Mouse (Mus musculus) adrenal gland, postnatal 14 days (tissue): ENCODE results near the gene Hpn. TPM values are rescaled to one million over a fixed set of nuclear protein-coding genes. Genes with fewer than 3 reads are reported as not detected.

Source experiments
- DNase-seq: peaks from one replicate; pipeline ENCODE4 v3.0.0; 2021; ENCODE audit warnings: mixed read lengths
- total RNA-seq: library from RNA; stranded (reverse); gene quantifications from 2 replicates; pipeline ENCODE4 v1.2.3, GENCODE M21; 2021

Hpn gene
- total RNA-seq, 1 experiment from 2014 or later: 41.6 TPM

DNA sequence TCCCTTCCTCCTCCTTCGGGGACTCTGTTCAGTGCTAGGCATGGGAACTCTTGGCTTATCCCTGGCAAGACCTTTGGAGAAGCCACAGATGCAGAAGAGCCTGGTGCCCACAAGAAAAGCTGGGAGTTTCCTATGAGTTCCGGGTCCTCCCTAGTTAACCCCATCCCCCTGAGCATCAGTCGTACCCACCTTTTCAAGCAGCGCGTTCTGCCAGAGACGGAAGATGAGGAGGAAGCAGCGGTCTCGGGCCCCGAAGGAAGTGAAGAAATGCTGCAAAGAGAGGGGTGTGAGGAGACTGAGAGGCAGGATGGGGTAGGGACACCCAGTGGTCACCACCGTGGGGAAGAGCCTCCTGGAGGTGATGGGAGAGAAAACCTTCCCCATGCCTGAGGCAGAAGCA lies 25.9 kb upstream of the Hpn start:
- DNase-seq: no peak

DNA sequence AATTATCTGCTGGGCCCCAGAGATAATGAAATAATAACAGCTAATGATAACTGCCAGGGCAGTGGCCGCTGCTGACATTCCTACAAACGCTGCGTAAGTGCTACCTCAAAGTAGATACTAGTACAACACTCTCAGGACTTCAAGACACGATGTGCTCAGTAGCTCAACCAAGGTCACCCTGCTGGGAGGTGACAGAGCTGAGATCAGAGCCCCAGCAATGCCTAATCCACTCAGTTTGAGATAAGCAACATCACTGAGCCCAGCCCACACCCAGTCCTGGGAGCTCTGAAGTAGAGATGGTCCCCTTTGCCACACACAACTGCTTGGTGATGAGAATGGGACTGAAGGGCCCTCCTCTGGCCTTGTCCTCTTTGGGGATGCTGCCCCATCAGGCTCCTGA lies 25.2 kb upstream of the Hpn start:
- DNase-seq: no peak

DNA sequence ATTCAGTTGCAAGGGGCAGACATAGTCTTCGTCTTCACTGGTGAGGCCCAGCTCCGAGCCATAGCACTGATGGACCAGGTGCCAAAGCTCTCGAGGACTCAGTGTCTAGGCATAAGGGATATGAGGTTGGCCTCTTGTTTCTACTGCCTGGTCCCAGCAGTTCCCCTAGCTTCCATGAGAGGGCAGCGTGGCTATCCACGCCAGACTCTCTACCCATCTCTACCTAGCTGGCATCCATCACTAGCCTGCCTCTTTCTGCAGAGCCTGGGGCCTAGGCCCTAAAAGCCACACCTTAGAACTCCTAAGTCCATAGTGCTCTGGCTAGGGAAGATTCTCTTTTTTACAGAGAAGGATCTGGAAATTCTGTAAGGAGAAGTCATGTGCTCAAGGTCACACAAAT lies 24.7 kb upstream of the Hpn start:
- DNase-seq: peak; percentile 81

DNA sequence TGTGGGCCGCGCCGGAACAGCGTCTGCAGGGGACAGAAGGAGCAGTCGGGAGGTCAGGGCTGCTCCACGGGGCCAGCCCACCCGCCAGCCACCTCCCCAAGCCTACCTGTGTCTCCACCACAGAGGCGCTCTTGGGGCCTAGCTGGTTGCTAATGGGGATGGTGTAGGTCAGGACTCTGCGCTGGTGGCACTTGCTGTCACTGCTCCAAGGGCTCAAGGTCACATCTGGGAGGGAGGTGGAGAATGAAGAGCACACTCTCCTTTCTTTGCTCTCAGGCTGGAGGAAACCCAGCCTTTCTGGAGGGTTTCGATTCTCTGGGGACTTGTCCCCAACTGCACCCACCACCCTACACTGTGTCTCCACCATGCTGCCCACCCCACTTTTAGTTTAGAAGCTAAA lies 20.6 kb upstream of the Hpn start:
- DNase-seq: peak; percentile 69

DNA sequence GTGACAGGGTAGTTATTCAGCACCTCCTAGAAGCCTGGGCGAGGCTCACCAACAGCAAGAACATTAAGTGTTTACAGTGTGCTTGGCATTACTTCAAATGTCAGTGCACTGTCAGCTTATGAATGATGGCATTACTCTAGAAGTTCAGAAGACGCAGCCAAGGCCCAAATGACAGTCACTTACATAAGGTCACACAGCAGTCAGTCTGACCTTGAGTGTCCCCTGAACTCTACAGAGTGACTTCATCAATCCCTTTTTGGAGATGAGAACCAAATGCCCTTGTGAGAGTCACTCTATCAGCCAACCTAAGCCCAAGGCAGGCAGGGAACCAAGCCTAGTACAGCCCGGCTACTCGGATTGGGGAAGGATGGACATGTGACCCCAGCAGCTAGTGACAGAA lies 16.8 kb upstream of the Hpn start:
- DNase-seq: peak; percentile 62

DNA sequence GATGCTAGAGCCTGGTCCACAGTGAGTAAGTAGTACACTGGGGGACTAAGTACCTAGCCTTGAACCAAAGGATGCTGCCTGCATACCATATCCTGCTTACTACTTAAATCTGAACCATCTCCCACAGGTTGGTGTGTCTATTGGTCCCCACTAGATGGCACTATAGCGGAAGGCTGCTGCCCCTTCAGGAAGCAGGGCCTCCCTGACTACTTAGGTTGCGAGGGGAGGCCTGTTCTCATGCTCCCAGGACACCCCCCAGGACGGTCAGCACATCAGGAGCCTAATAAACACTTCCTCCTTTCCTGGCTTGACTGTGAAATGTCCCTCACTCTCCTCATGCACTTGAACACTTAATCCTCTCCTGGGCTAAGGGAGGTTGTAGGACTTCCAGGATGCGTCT lies 15.8 kb upstream of the Hpn start:
- DNase-seq: peak; percentile 76

DNA sequence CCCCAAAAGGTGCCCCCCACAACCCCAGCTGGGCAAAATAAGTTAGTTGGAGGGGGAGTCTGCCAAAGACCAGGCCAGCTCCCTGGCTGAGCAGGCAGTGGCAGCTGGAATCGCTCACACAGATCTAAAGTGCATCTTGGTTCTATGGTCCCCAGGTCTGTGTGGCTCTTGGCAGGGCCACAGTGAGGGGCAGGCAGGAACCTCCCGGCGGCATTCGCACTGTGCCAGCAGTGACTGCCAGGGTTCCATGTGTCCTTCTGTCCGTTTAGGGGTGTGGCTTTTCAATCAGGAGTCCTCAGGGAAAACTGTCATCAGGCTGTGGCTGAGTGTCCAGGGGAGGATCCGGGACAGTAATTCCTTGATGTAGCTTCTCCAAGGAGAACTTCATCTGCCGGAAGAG lies 15.1 kb upstream of the Hpn start:
- DNase-seq: no peak

DNA sequence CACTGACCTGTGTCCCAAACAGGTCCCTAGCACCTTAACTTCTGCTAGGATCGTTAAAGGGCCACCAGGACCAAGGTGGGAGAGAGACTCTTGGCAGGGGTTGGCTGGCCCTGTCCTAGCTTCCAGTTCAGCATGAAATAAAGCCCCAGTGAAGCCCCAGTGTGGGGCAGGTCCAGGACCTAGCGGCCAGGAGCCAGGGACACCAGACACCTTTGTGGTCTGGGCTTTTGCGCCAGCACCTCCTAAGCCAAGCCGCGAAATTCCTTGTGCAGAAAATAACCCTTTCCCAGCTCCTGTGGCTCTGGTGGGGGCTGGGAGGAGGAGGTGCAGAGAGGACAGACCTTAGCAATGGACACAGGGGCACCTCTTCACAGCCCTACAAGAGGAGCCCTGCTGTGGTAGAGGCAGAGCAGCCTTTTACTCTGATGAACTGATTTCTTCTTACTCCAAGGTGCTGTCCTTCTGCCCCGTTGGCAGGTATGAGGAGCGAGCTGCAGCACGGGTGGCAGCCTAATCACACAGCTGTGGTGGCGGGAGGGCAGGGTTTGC lies 13.1 kb upstream of the Hpn start:
- DNase-seq: no peak

DNA sequence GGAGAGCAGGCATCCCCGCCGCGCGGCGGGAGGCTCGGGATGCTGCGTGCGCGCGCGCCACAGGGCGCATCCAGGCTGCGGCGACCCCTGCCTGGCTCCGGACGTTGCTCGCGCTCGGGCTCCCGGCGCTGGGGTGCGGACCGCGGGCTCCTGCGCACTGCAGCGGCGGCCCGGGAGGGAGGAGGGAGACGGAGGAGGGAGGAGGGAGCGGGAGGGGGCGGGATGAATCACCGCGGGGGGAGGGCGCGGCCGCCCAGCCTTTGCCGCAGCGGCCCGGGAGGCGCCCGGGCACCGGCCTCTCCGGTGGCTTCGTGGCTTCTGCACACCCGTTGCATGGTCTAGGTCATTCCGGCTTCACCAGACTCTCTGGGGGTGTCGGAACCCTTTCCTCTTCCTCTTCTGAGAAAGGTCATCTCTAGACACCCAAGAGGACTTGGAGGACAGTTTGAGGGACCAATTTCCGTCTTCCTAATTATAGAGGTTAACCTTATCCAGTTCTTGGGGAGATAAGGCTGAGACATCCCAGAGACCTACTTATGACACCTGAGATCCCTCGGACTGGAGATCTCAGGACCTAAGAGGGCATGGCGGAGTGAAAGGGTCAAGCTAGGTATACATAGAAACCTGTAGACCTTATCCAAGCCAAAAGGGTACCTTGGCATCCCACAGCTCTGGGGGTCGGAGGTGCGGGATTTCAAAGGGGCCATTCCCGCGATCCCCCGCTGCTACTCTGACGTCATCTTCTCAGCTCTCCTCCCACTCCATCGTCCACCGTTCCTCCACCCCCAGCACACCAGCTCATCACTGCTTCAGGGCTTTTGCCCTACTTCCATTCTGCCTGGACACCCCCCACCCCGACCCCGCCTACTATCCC lies 12.0 kb upstream of the Hpn start, which contains the start of gene Scn1b:
Scn1b (minus strand) TSS at position 153 of the 874 bp plus-strand sequence.
- peak; percentile 81 for DNase-seq

DNA sequence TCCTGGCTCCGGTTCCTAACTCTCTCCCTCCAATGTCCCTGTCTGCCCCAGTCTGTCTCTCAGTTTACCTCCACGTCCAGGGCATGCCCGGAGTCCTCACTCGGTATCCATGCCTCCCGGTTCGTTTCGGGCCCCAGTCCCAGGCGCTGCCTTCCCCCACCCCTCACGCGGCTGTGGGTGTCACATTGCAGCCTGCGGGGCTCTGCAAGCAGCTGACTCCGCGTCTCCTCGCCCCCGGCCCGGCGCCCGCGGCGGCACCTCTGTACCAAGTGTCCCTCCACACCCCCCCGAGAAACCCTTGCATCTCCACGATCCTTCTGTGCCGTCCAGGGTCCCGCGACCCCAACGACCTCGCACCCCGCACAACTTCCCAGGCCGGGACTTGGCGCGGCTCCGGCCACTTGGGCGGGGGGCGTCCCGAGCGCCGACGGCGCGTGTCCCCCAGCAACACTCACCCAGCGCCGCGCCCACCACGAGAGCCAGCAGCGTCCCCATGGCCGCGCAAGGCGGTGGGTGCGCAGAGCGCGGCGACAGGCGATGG lies 11.2 kb upstream of the Hpn start:
- DNase-seq: no peak

DNA sequence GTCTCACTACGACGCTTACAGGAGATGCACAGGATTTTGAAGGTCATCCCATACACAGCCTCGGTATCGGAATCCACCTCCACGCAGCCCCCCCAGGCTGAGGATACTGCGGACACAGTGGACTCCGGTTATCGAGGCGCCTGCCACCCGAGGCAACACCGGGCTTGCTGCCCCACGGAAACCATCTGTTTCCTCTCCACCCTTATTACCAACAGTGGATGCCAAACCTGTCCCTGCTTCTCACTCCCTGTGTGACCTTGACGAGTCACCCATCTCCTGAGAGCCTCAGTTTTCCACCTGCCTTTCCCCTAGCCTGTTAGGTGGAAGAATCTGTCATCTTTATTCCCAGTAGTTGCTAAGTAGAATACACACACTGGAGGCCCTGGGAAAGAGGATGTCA lies 10.0 kb upstream of the Hpn start:
- DNase-seq: no peak

DNA sequence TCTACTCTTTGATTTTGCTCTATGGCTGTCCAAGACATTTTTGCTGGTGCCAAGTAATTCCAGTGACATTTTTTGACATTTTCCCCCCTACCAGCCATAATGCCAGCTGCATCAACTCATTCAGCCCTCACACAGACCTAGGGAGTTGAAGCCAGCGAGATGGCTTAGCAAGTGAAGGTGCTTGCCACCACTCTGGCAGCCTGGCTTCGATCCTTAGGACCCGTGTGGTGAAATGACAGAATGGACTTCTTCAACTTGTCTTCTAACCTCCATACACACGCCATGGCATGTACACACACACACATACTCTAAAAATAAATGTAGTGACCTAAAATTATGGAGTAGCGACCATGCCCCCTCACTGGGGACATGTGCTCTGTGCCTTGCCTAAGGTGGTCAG lies 9.3 kb upstream of the Hpn start:
- no peak for DNase-seq

DNA sequence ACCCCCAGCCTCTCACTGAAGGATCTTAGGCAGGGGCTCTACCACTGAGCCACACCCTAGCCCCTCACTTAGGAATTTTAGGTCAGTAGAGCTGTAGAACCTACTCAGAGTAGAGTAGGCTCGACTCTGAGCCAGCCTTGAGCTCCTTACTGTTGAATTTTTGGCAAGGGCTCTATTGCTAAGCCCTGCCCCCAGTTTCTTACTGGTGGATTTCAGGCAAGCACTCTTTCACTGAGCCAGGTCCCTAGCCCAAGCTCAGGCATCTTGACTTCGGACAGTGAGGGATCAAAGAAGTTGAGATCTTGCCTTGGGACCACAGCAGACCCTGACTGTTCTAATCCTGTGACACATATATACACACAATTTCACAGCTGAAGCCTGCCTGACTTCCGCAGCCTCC lies 8.6 kb upstream of the Hpn start:
- DNase-seq: no peak

DNA sequence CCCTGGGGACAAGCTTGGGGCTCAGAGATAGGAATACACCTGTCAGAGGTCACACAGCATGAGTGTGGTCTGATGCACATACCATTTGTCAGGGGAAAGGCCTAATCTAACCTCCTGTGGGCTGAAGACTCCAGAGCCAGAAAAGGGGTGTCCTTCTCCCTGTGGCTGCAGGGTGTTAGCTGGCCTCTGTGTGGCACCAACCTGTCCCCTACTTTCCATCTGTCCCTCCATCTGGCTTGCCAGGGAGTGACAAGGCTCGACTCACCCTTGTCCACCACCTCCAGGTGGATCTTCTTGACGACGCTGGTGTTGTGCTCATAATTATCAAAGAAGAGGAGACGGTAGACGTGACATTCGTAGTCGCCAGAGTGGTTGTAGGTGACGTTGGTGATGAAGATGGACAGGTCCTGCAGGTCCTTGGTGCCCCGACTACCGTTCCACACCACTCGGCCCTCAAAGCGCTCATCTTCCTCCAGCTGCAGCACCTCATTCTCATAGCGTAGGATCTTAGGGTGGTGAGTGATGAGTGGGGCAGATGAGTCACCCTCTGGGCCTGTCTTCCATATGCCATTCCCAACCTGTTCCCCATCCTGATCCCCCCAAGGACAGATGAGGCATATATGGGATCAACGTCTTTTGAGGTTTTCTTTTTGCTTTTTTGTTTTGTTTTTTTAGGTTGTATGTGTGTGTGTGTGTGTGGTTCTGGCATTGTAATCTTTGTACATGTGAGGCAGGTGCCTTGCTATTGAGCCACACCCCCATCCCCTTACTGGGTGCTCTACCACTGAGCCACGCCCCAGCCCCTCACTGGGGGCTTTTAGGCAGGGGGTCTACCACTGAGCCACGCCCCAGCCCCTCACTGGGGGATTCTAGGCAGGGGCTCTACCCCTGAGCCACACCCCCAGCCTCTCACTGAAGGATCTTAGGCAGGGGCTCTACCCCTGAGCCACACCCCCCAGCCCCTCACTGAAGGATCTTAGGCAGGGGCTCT lies 7.8 kb upstream of the Hpn start:
- DNase-seq: no peak

DNA sequence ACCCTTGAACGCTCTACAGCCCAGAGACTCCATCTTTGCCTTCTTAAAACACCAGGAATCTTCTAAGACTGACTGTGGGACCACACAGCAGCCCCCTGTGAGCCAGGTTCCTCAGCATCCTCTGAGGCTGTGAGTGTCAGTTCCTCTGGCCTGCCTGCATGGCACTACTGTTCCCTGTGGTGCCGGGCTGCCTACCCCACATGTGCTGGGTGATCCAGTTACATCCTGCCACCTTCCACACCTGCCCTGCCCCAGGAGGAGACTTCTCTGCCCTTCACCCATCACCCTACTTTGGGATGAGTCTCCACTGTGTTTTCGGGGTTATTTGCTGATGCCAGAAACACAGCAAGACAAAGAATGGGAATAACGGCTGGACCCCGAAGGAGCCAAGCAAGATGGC lies 4.5 kb upstream of the Hpn start:
- no peak for DNase-seq

DNA sequence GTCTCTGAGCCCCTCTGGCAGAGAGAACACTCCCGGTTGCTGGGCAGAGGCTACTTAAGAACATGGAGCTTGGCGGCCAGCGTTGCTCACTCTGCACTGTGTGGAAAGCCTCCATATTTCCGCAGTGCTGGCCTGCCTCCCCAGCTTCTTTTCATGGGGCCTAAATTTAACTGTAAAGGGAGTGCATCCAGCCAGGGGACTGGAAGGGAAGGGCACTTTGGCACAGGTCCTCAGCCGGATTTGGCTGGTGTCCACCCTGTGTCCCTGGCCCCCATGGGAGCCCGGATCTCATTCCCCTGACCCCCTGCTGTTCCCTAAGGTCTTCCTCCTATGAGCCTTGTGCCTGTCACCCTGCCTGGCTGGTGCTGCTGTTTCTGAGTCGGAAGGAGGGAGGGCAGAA lies 3.4 kb upstream of the Hpn start:
- DNase-seq: peak; percentile 49

DNA sequence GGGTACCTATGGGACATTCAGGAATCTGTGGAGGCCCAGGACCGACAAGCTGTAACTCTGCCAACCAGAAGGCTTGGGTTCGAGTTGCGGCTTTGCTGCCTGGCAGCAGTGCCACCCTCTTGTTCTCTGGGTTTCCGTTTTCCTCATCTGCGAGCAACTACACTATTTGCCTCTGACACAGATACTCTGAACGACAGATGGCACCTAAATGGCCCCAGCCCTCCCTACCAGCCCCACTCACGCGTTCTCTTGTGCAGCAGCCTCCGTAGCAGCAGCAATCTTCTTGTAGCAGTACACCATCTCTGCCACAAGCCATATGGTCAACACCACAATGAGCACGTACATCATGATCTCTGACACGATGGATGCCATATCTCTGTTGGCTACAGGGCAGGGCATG lies 2.4 kb upstream of the Hpn start:
- no peak for DNase-seq

DNA sequence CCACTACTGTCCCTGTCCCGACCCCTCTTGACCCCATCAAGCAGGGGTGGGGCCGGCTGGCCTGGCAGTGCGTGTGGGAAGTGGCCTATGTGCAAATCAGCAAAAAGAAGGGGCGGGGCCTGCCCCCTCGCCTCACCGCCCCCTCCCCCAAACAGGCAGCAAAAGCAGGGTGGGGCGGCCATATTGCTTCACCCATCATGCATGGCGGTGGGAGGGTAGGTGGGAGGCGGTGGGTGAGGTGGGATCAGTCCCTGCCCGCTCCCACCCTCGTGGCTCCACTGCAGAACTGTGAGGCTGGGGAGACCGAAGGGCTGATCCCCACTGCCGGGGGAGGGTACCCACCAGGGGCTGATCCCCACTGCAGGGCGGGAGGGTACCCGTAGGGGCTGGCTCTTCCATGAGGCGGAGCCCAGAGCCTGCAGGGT lies 1.6 kb upstream of the Hpn start:
- no peak for DNase-seq

DNA sequence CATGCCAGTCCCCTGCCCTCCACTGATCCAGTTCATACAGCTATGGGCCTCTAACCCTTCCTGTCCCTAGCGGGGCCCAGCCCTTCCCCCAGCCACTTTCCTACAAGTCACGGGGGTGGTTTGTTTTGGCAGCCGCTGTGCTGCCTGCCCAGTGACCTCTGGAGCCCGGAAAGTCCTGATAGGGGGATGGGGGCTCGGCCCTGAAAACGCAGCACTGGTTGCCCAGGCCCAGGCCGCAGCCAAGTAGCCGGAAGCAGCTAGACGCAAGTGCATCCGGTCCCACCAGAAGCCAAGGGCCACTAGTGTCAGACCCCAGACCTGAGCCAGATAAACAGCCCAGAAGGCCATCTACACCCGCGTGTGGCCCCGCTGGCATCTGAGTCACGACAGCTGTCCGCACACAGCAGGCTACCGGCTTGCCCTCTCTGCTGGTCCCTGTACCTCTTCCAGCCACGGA lies 525 bp upstream of the Hpn start:
- DNase-seq: peak; percentile 83

DNA sequence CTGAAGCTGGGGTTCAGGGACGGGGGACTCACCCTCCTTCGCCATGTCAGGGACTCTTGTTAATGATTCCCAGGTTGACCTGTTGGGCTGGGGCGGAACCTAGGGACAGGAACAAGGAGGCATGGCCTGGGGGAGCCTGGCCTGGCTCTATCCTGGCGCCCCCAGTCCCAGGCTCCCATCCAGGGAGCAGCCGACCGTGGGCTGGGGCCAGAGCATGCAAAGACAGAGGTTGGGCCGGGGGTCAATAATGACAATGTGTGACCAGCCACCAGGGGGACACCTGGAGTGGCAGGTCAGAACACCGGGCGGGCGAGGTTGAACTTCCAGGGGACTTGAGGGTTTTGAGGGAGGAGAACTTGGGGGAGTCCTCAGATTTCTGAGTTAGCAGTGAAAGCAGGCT lies 444 bp downstream of the Hpn start:
- DNase-seq: no peak

DNA sequence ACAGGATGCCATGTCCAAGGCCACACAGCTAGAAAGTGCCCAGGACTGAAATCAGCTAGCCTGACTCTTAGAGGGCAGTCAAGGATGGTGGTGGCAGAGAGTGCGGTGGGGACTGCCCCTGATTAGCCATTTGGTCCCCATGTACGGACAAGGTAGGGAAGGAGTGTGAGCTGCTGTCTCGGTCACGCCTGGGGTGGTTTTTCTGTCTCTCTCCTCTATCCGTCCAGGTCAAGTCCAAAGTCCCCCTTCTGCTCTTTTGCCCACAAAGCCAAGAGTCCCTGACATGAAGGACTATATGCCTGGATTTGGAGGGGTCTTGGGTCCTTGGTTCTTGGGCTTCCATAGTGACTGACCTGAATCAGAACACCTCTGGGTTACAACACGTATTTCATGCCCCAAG lies 1.3 kb downstream of the Hpn start:
- DNase-seq: no peak

DNA sequence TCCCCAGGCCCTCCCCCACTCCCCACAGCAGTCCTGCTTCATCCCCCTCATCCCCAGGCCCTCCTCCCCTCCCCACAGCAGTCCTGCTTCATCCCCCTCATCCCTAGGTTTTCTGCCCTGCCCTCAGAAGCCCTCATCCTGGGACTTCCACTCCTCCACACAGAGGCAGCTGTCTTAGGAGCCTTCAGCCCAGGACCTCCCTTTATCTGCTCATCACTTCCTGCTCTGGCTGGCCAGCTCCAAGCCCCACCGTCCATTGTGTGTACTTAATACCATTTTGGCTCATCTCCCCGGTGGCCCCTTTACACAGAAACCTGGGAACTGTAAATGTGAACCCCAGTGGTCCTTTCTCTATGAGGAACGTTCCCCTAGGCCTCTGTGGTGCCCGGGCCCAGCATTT lies 3.1 kb downstream of the Hpn start:
- no peak for DNase-seq
